Mouse (Mus musculus) olfactory bulb, adult 2 months (tissue): Measurements from ENCODE around the gene Vmac.

ENCODE experiments used
- CTCF ChIP-seq: fragments of 200-500 bp; IDR thresholded peaks from 2 replicates; pipeline ENCODE4 v1.5.1; 2012; ENCODE audit warnings: low read depth, mild to moderate bottlenecking, low read length, moderate library complexity; ENCODE audit not compliant: insufficient read depth
- POLR2A ChIP-seq: fragments of 200-500 bp; IDR thresholded peaks from 2 replicates; pipeline ENCODE4 v1.6.1; 2012; ENCODE audit warnings: mild to moderate bottlenecking, low read depth, low read length, moderate library complexity; ENCODE audit not compliant: insufficient read depth

DNA sequence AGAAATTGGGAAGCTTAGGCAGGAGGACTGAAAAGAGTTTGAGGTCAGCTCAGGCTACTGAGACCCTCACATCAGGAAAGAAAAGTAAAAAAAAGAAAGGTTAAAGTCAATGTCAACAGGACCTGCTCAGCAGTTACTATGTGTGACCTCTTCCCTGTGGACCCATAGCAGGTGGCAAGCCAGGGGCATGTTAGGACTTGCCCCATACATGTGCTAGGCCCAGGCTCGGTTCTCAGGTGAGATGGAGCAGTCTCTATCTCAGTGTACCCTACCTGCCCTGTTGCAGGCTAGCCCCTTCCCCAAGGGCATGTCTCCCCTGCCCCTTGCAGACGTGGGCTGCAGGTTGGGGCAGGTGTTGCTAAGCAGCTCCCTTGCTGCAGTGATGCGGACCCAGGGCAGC lies 8.1 kb downstream of the Vmac start:
- TF ChIP-seq POLR2A (no peak), CTCF (no peak)
